Mouse (Mus musculus) C2C12 (cell line): ENCODE results near the gene D230025D16Rik. TPM values are rescaled to one million over a fixed set of nuclear protein-coding genes. Genes with fewer than 3 reads are reported as not detected.

Experiments
- H3K27me3 ChIP-seq: one replicate; pipeline ENCODE4 v1.6.1; 2011; ENCODE audit not compliant: control insufficient read depth, insufficient read depth, insufficient read length
- H3K36me3 ChIP-seq: one replicate; pipeline ENCODE4 v1.6.1; 2011; ENCODE audit not compliant: control insufficient read depth, insufficient read depth
- H3K4me3 ChIP-seq: one replicate; pipeline ENCODE4 v1.5.1; 2011; ENCODE audit warnings: mild to moderate bottlenecking, control low read depth; ENCODE audit not compliant: poor library complexity, insufficient read depth, severe bottlenecking
- H3K79me2 ChIP-seq: one replicate; pipeline ENCODE4 v1.6.1; 2011; ENCODE audit not compliant: control insufficient read depth, insufficient read depth
- H3K79me3 ChIP-seq: one replicate; pipeline ENCODE4 v1.6.1; 2011; ENCODE audit warnings: low read depth, control low read depth
- H3ac ChIP-seq: one replicate; pipeline ENCODE3; 2011; ENCODE audit warnings: low read depth; ENCODE audit not compliant: control insufficient read depth, insufficient read length
- CEBPB ChIP-seq: IDR thresholded peaks from one replicate; pipeline ENCODE4 v1.6.1; 2011; ENCODE audit warnings: low read depth, mild to moderate bottlenecking, control low read depth, moderate library complexity
- CTCF ChIP-seq: IDR thresholded peaks from one replicate; pipeline ENCODE4 v1.5.1; 2011; ENCODE audit not compliant: control insufficient read depth, insufficient read depth, insufficient read length
- FOSL1 ChIP-seq: IDR thresholded peaks from one replicate; pipeline ENCODE4 v1.8.0; 2011; ENCODE audit warnings: mild to moderate bottlenecking, low read length; ENCODE audit not compliant: poor library complexity, insufficient read depth, severe bottlenecking
- MAX ChIP-seq: IDR thresholded peaks from one replicate; pipeline ENCODE4 v1.6.1; 2011; ENCODE audit warnings: mild to moderate bottlenecking, control low read depth
- MYOD1 ChIP-seq: IDR thresholded peaks from one replicate; pipeline ENCODE4 v1.6.1; 2011; ENCODE audit warnings: low read depth; ENCODE audit not compliant: control insufficient read depth, insufficient read length
- MYOG ChIP-seq: IDR thresholded peaks from one replicate; pipeline ENCODE4 v1.6.1; 2011; ENCODE audit not compliant: control insufficient read depth, insufficient read length; ENCODE audit errors: extremely low read depth
- USF1 ChIP-seq: IDR thresholded peaks from one replicate; pipeline ENCODE4 v1.6.1; 2011; ENCODE audit warnings: low read depth, mild to moderate bottlenecking, control low read depth, moderate library complexity
- polyA plus RNA-seq: library from polyadenylated mRNA; unstranded; fragments of >200 nt; fragmentation: generic; extraction: Trizol; gene quantifications from one replicate; pipeline ENCODE4 v1.2.1, GENCODE M21; 2012; ENCODE audit warnings: missing spikeins

The D230025D16Rik gene
- polyA plus RNA-seq, 1 experiment: 11.4 TPM

DNA sequence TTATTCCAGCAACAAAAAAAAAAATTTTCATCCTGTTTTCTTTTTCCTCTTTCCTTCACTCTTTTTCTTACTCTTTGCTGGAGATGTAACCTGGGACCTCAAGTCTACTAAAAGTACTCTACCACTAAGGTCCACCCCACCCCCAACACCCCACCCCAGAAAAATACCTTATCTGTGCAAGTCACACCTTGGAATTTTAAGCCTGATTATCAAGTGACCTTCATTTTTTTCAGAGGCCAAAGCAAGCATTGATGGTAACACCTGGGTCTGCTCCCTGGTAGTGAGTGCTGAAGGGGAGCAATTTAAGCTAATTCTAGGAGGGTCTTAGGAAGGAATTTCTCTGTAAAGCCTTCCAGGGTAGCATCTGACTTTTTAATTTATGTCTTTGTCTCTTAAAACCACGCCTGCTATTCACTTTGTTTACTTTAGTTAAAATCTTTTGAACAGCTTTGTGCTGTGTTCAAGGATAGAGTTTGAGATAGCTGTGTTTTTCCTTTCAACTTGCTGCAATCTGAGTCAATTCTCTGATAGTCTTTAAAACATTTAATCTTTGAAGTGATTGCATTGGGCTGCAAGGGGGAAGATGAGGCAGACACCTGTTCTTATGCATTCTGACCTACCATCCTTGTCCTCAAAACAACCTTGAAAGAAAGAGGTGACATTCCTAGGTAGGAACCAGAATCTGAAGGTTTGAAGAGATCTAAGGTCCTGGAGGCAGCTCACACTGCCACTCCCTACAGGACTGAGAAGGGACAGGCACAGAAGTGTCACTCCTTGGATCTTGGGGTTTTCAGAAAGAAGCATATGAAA lies 8.4 kb downstream of the D230025D16Rik start:
- peaks cover 28% of the 10 kb centered on the region for H3K36me3 ChIP-seq
- no peak for TF ChIP-seq CTCF
- TF ChIP-seq FOSL1: no peak
- H3K27me3 ChIP-seq: no peaks in the 10 kb centered on the region
- H3K79me2 ChIP-seq: peaks cover 27% of the 10 kb centered on the region
- no peak overlapping the region for H3K4me3 ChIP-seq
- H3K79me3 ChIP-seq: peaks cover 12% of the 10 kb centered on the region
- no peak overlapping the region for H3ac ChIP-seq

- H3K27me3 ChIP-seq: no peaks in the 10 kb centered on the region
- H3K79me2 ChIP-seq: peaks cover 9% of the 10 kb centered on the region
- no peak for TF ChIP-seq MAX
- TF ChIP-seq CEBPB: no peak
- TF ChIP-seq CTCF: no peak
- TF ChIP-seq FOSL1: no peak
- no peak for TF ChIP-seq MYOD1
- no peak for TF ChIP-seq USF1
- TF ChIP-seq MYOG: no peak
- H3K4me3 ChIP-seq: no peak overlapping the region
- peaks cover 38% of the 10 kb centered on the region for H3K36me3 ChIP-seq
- no peak overlapping the region for H3ac ChIP-seq
- peaks cover 3% of the 10 kb centered on the region for H3K79me3 ChIP-seq
Measured at GRCm38 (mm10) chr8:105235206-105235605, 10.3 kb downstream of the D230025D16Rik start.

GRCm38 (mm10) chr8:105237442-105238142 lies 12.6 kb downstream of the D230025D16Rik start:
- peaks cover 48% of the 10 kb centered on the region for H3K36me3 ChIP-seq
- H3K27me3 ChIP-seq: no peaks in the 10 kb centered on the region

GRCm38 (mm10) chr8:105241016-105241415 lies 16.1 kb downstream of the D230025D16Rik start:
- Histone ChIP-seq H3K79me3 (no peaks in the 10 kb centered on the region), H3ac (no peak overlapping the region), H3K79me2 (no peaks in the 10 kb centered on the region), H3K4me3 (no peak overlapping the region), H3K27me3 (no peaks in the 10 kb centered on the region), H3K36me3 (peaks cover 34% of the 10 kb centered on the region)
- no peak for TF ChIP-seq CEBPB
- TF ChIP-seq FOSL1: no peak
- TF ChIP-seq USF1: no peak
- no peak for TF ChIP-seq MAX
- TF ChIP-seq MYOG: no peak
- TF ChIP-seq MYOD1: no peak
- TF ChIP-seq CTCF: no peak

More at GRCm38 (mm10) chr8:105237442-105238142, 12.6 kb downstream of the D230025D16Rik start:
- TF ChIP-seq MAX (no peak), MYOD1 (no peak), FOSL1 (no peak), MYOG (no peak), USF1 (no peak), CTCF (no peak), CEBPB (no peak)
- Histone ChIP-seq H3K4me3 (no peak overlapping the region), H3K79me3 (no peaks in the 10 kb centered on the region), H3K79me2 (no peaks in the 10 kb centered on the region), H3ac (no peak overlapping the region)

- H3K79me3 ChIP-seq: no peaks in the 10 kb centered on the region
- no peaks in the 10 kb centered on the region for H3K27me3 ChIP-seq
- H3K36me3 ChIP-seq: peaks cover 39% of the 10 kb centered on the region
- no peaks in the 10 kb centered on the region for H3K79me2 ChIP-seq
- no peak overlapping the region for H3K4me3 ChIP-seq
- H3ac ChIP-seq: no peak overlapping the region
- no peak for TF ChIP-seq MAX
- no peak for TF ChIP-seq CEBPB
- TF ChIP-seq MYOG: no peak
Measured at GRCm38 (mm10) chr8:105251954-105252353, 27.0 kb downstream of the D230025D16Rik start.
